Comparison of ENCODE assay signal across 17 mouse cellular contexts in genomic region chr5:24537618-24538017, GRCm38 (mm10). TPM values are rescaled to one million over a fixed set of nuclear protein-coding genes. Genes with fewer than 3 reads are reported as not detected.
DNase-seq lines count a peak whose midpoint lies in the region; ATAC-seq and TF ChIP-seq lines count a peak whose summit lies in the region.
"Had no signal": no experiment of that assay in that cellular context is flagged by ENCODE, and none has a peak within 500 bp of the region (broad histone marks: within the 10 kb centered on the region; RNA-seq: fewer than 3 reads in every experiment).

No protein-coding gene starts in this region.

- TF ChIP-seq CTCF in heart, adult 2 months (IDR thresholded peaks at IDR 0.05): no peak

- intact Hi-C loops in heart, adult 2 months (cut with DNase I): no loop called here
- intact Hi-C loops in heart, postnatal 36 days (cut with DNase I): no loop called here
- intact Hi-C loops in gastrocnemius, postnatal 14 days (cut with DNase I; ENCODE audit: low total_unique reads): loop anchor here (10.0 kb wide), 1 partner anchor 117 kb away; no protein-coding TSS in a partner anchor

- H3K36me3 ChIP-seq in heart, adult 2 months (ENCODE audit: control insufficient read depth, insufficient read depth, low read length): no peaks in the 10 kb centered on the region
- no peaks in the 10 kb centered on the region for H3K36me3 ChIP-seq in midbrain, embryonic 13.5 days
- no peaks in the 10 kb centered on the region for H3K36me3 ChIP-seq in midbrain, embryonic 15.5 days (replicated peaks)
- H3K36me3 ChIP-seq in liver, embryonic 11.5 days (ENCODE audit: control insufficient read depth, insufficient read depth, low read length): no peaks in the 10 kb centered on the region

- no peak for TF ChIP-seq POLR2A in heart, adult 2 months (IDR thresholded peaks at IDR 0.05; ENCODE audit: insufficient read depth, low read depth, low read length)

- no peak overlapping the region for H3K4me2 ChIP-seq in midbrain, embryonic 13.5 days (replicated peaks)
- no peak overlapping the region for H3K4me2 ChIP-seq in midbrain, embryonic 15.5 days
- no peak overlapping the region for H3K4me2 ChIP-seq in liver, embryonic 11.5 days

- H3K79me2 ChIP-seq in heart, adult 2 months (replicated peaks; ENCODE audit: control insufficient read depth, insufficient read depth, low read length): no peaks in the 10 kb centered on the region

- H3K27me3 ChIP-seq in heart, adult 2 months (ENCODE audit: control insufficient read depth, insufficient read depth, low read length): no peaks in the 10 kb centered on the region
- peaks cover 12% of the 10 kb centered on the region; the same call in 1 of the 2 replicates for H3K27me3 ChIP-seq in midbrain, embryonic 13.5 days
- H3K27me3 ChIP-seq in midbrain, embryonic 15.5 days (replicated peaks): no peaks in the 10 kb centered on the region
- H3K27me3 ChIP-seq in liver, embryonic 11.5 days (replicated peaks; ENCODE audit: control insufficient read depth, insufficient read depth, low read length): peaks cover 32% of the 10 kb centered on the region

- H3K4me1 ChIP-seq in heart, adult 2 months (ENCODE audit: control insufficient read depth, insufficient read depth, low read length): peaks cover 5% of the 10 kb centered on the region
- H3K4me1 ChIP-seq in midbrain, embryonic 13.5 days (replicated peaks): no peaks in the 10 kb centered on the region
- H3K4me1 ChIP-seq in midbrain, embryonic 15.5 days: no peaks in the 10 kb centered on the region
- H3K4me1 ChIP-seq in liver, embryonic 11.5 days (replicated peaks; ENCODE audit: control insufficient read depth, insufficient read depth, low read length): peaks cover 8% of the 10 kb centered on the region; the same call in 1 of the 2 replicates

- no peak overlapping the region for H3K9ac ChIP-seq in heart, adult 2 months (ENCODE audit: low read depth, low read length)
- H3K9ac ChIP-seq in midbrain, embryonic 13.5 days (replicated peaks): no peak overlapping the region
- no peak overlapping the region for H3K9ac ChIP-seq in midbrain, embryonic 15.5 days
- no peak overlapping the region for H3K9ac ChIP-seq in liver, embryonic 11.5 days (ENCODE audit: low read depth, low read length)
- H3K9ac ChIP-seq: liver, postnatal 0 days had no signal

- peak; percentile 30 to 38 for DNase-seq in heart, adult 2 months
- no peak for DNase-seq in heart, postnatal 36 days
- DNase-seq in gastrocnemius, postnatal 14 days: peak; percentile 72
- no peak for DNase-seq in embryo, embryonic 10 days (ENCODE audit: low spot score)
- no peak for DNase-seq in liver, embryonic 11.5 days (ENCODE audit: low spot score)
- DNase-seq: adrenal gland, postnatal 25 days; cerebellum, adult 9-11 months; kidney, adult 9 months; layer of hippocampus, postnatal 36 days; liver, postnatal 0 days; right cerebral cortex, postnatal 4 days; thymus, adult 2 months had no signal

- ATAC-seq in midbrain, embryonic 13.5 days: 0 out of 2 replicates have a peak, but pooled peaks have one; percentile 41
- no peak for ATAC-seq in midbrain, embryonic 15.5 days (replicated peaks)
- ATAC-seq in liver, embryonic 11.5 days (replicated peaks; ENCODE audit: low FRiP score): no peak
- ATAC-seq: hindbrain, embryonic 16.5 days; liver, postnatal 0 days had no signal

- no peaks in the 10 kb centered on the region for H3K9me3 ChIP-seq in midbrain, embryonic 13.5 days
- H3K9me3 ChIP-seq in midbrain, embryonic 15.5 days: no peaks in the 10 kb centered on the region
- H3K9me3 ChIP-seq in liver, embryonic 11.5 days (ENCODE audit: control insufficient read depth, low read length): no peaks in the 10 kb centered on the region

- no peak for TF ChIP-seq EP300 in heart, adult 2 months (IDR thresholded peaks at IDR 0.05; ENCODE audit: insufficient read depth, low read depth, low read length)

- WGBS in heart, adult 2 months: 44% methylated on average over 16 of the region's 16 CpGs
- 68% methylated on average over 16 of the region's 16 CpGs for WGBS in midbrain, embryonic 13.5 days
- WGBS in midbrain, embryonic 15.5 days: 67% methylated on average over 16 of the region's 16 CpGs
- 68% methylated on average over 16 of the region's 16 CpGs for WGBS in liver, embryonic 11.5 days

- no peak overlapping the region for H3K4me3 ChIP-seq in heart, adult 2 months
- H3K4me3 ChIP-seq in midbrain, embryonic 13.5 days (replicated peaks): no peak overlapping the region
- no peak overlapping the region for H3K4me3 ChIP-seq in midbrain, embryonic 15.5 days
- H3K4me3 ChIP-seq in liver, embryonic 11.5 days (ENCODE audit: low read depth, low read length): no peak overlapping the region

- no peak overlapping the region for H3K27ac ChIP-seq in heart, adult 2 months
- no peak overlapping the region for H3K27ac ChIP-seq in midbrain, embryonic 13.5 days
- H3K27ac ChIP-seq in midbrain, embryonic 15.5 days: no peak overlapping the region
- H3K27ac ChIP-seq in liver, embryonic 11.5 days (ENCODE audit: low read depth, low read length): no peak overlapping the region

RNA-seq across cellular contexts. Expression of gene Asb10, which starts 3.2 kb away (rescaled TPM):
- 10 to 100 TPM; 80.8 to 93.5 TPM for total RNA-seq in heart, adult 2 months (2021)
- 138 and 163 TPM in 2 replicates for polyA plus RNA-seq in heart, adult 2 months (2012; rRNA removed)
- total RNA-seq in heart, postnatal 36 days (2021): 10 to 100 TPM; 73.0 to 82.3 TPM
- polyA plus RNA-seq in midbrain, embryonic 13.5 days (2015; fragmentation: Nextera tagmentation; extraction: Ambion mirVana): 0.17 TPM in 1 of 2 replicates, not detected in the other
- polyA plus RNA-seq in midbrain, embryonic 15.5 days (2015; fragmentation: Nextera tagmentation; extraction: Ambion mirVana): 0.06 and 0.11 TPM in 2 replicates
- total RNA-seq in gastrocnemius, postnatal 14 days (2021): 10 to 100 TPM; 36.2 to 38.4 TPM
- polyA plus RNA-seq in liver, embryonic 11.5 days (2014; fragmentation: Nextera tagmentation; extraction: Ambion mirVana): 0.23 and 0.30 TPM in 2 replicates

RNA-seq across cellular contexts. Expression of gene Gbx1, which starts 10.6 kb away (rescaled TPM):
- not detected for total RNA-seq in heart, adult 2 months (2021)
- polyA plus RNA-seq in heart, adult 2 months (2012; rRNA removed): 0.06 TPM in 1 of 2 replicates, not detected in the other
- total RNA-seq in heart, postnatal 36 days (2021): not detected
- polyA plus RNA-seq in midbrain, embryonic 13.5 days (2015; fragmentation: Nextera tagmentation; extraction: Ambion mirVana): 0.17 and 0.20 TPM in 2 replicates
- polyA plus RNA-seq in midbrain, embryonic 15.5 days (2015; fragmentation: Nextera tagmentation; extraction: Ambion mirVana): 0.29 and 0.44 TPM in 2 replicates
- not detected for total RNA-seq in gastrocnemius, postnatal 14 days (2021)
- polyA plus RNA-seq in liver, embryonic 11.5 days (2014; fragmentation: Nextera tagmentation; extraction: Ambion mirVana): 0.04 TPM in 1 of 2 replicates, not detected in the other
- total RNA-seq: adrenal gland, postnatal 25 days; layer of hippocampus, postnatal 36 days had no signal
- polyA plus RNA-seq: liver, postnatal 0 days had no signal

RNA-seq across cellular contexts. Expression of gene 4931409K22Rik, which starts 19.0 kb away (rescaled TPM):
- not detected for total RNA-seq in heart, adult 2 months (2021)
- 0.06 TPM in 1 of 2 replicates, not detected in the other for polyA plus RNA-seq in heart, adult 2 months (2012; rRNA removed)
- total RNA-seq in heart, postnatal 36 days (2021): not detected
- 0.07 and 0.08 TPM in 2 replicates for polyA plus RNA-seq in midbrain, embryonic 13.5 days (2015; fragmentation: Nextera tagmentation; extraction: Ambion mirVana)
- 0.06 TPM in 1 of 2 replicates, not detected in the other for polyA plus RNA-seq in midbrain, embryonic 15.5 days (2015; fragmentation: Nextera tagmentation; extraction: Ambion mirVana)
- total RNA-seq in gastrocnemius, postnatal 14 days (2021): not detected
- 0.18 TPM in 1 of 2 replicates, not detected in the other for polyA plus RNA-seq in liver, embryonic 11.5 days (2014; fragmentation: Nextera tagmentation; extraction: Ambion mirVana)
- total RNA-seq: adrenal gland, postnatal 25 days; layer of hippocampus, postnatal 36 days had no signal
- polyA plus RNA-seq: heart, embryonic 14.5 days; limb, embryonic 11.5 days; liver, postnatal 0 days; thymus, adult 2 months had no signal

RNA-seq across cellular contexts. Expression of gene Abcf2, which starts 39.6 kb away (rescaled TPM):
- 10 to 100 TPM; 52.5 to 55.8 TPM for total RNA-seq in heart, adult 2 months (2021)
- 43.3 and 57.2 TPM in 2 replicates for polyA plus RNA-seq in heart, adult 2 months (2012; rRNA removed)
- total RNA-seq in heart, postnatal 36 days (2021): 10 to 100 TPM; 55.3 to 56.0 TPM
- polyA plus RNA-seq in midbrain, embryonic 13.5 days (2015; fragmentation: Nextera tagmentation; extraction: Ambion mirVana): 98.2 and 103 TPM in 2 replicates
- 83.8 and 86.4 TPM in 2 replicates for polyA plus RNA-seq in midbrain, embryonic 15.5 days (2015; fragmentation: Nextera tagmentation; extraction: Ambion mirVana)
- total RNA-seq in gastrocnemius, postnatal 14 days (2021): 10 to 100 TPM; 78.5 to 84.4 TPM
- 122 and 144 TPM in 2 replicates for polyA plus RNA-seq in liver, embryonic 11.5 days (2014; fragmentation: Nextera tagmentation; extraction: Ambion mirVana)

RNA-seq across cellular contexts. Expression of gene Chpf2, which starts 48.9 kb away (rescaled TPM):
- 1 to 10 TPM; 7.5 to 9.0 TPM for total RNA-seq in heart, adult 2 months (2021)
- 9.9 and 12.3 TPM in 2 replicates for polyA plus RNA-seq in heart, adult 2 months (2012; rRNA removed)
- 10 to 100 TPM; 10.8 to 11.6 TPM for total RNA-seq in heart, postnatal 36 days (2021)
- 17.8 and 18.6 TPM in 2 replicates for polyA plus RNA-seq in midbrain, embryonic 13.5 days (2015; fragmentation: Nextera tagmentation; extraction: Ambion mirVana)
- 22.1 and 23.0 TPM in 2 replicates for polyA plus RNA-seq in midbrain, embryonic 15.5 days (2015; fragmentation: Nextera tagmentation; extraction: Ambion mirVana)
- 10 to 100 TPM; 15.8 to 17.9 TPM for total RNA-seq in gastrocnemius, postnatal 14 days (2021)
- polyA plus RNA-seq in liver, embryonic 11.5 days (2014; fragmentation: Nextera tagmentation; extraction: Ambion mirVana): 14.6 TPM in 2 replicates

Comparison
In these comparisons a context has a peak if more than half of its experiments do, and no peak if none do; other contexts are left out.
1. DNase-seq: peak in heart, adult 2 months (2 of 2) and gastrocnemius, postnatal 14 days (single experiment); none in heart, postnatal 36 days (0 of 2), embryo, embryonic 10 days (single experiment) and liver, embryonic 11.5 days (single experiment).
2. RNA of gene Asb10, which starts 3.2 kb away (polyA plus RNA-seq): 138 to 163 TPM in heart, adult 2 months; 0.23 to 0.30 TPM in liver, embryonic 11.5 days, 0.17 TPM in midbrain, embryonic 13.5 days and 0.06 to 0.11 TPM in midbrain, embryonic 15.5 days; every median in the first group is over 100 times any median in the second.